Mouse (Mus musculus) lung, embryonic 16.5 days (tissue): ENCODE data around the gene Anapc16. TPM values are rescaled to one million over a fixed set of nuclear protein-coding genes. Genes with fewer than 3 reads are reported as not detected.

ENCODE experiments used
- ATAC-seq: fragments of 200-750 bp; cut with Nextera tagmentation; 2 replicates; pipeline ENCODE4 v1.8.0; 2017; ENCODE audit warnings: low read depth, mild to moderate bottlenecking, moderate library complexity
- H3K27ac ChIP-seq: fragments of 300-500 bp; sonication (generic); 2 replicates; pipeline ENCODE4 v1.5.1; 2014; ENCODE audit warnings: mild to moderate bottlenecking, control low read depth, low read length
- H3K27me3 ChIP-seq: fragments of 300-500 bp; sonication (generic); 2 replicates; pipeline ENCODE4 v1.6.1; 2014; ENCODE audit warnings: low read depth, low read length, mixed read lengths; ENCODE audit not compliant: control insufficient read depth, insufficient read depth
- H3K36me3 ChIP-seq: fragments of 300-500 bp; sonication (generic); 2 replicates; pipeline ENCODE4 v1.6.1; 2014; ENCODE audit warnings: low read length; ENCODE audit not compliant: control insufficient read depth, insufficient read depth
- H3K4me1 ChIP-seq: fragments of 300-500 bp; sonication (generic); replicated peaks from 2 replicates; pipeline ENCODE4 v1.6.1; 2014; ENCODE audit warnings: low read length, mixed read lengths; ENCODE audit not compliant: control insufficient read depth, insufficient read depth
- H3K4me2 ChIP-seq: fragments of 300-500 bp; sonication (generic); 2 replicates; pipeline ENCODE4 v1.6.1; 2014; ENCODE audit warnings: low read depth, low read length, control low read depth
- H3K4me3 ChIP-seq: fragments of 300-500 bp; sonication (generic); 2 replicates; pipeline ENCODE4 v1.5.1; 2014; ENCODE audit warnings: mild to moderate bottlenecking, low read length, control low read depth
- H3K9ac ChIP-seq: fragments of 300-500 bp; sonication (generic); 2 replicates; pipeline ENCODE4 v1.6.1; 2014; ENCODE audit warnings: low read length, control low read depth
- H3K9me3 ChIP-seq: fragments of 300-500 bp; sonication (generic); 2 replicates; pipeline ENCODE4 v1.6.1; 2016; ENCODE audit warnings: low read length; ENCODE audit not compliant: control insufficient read depth
- WGBS: fragments of 180-500 bp; shearing (Covaris S2); extraction: QIAGEN DNeasy Blood & Tissue Kit; methylation state at CpG from one replicate; pipeline ENCODE4 v1.1.7; 2014; 5-methylcytosine and 5-hydroxymethylcytosine counted together
- polyA plus RNA-seq: library from polyadenylated mRNA; unstranded; fragments of >200 nt; fragmentation: Nextera tagmentation; extraction: Ambion mirVana; gene quantifications from 2 replicates; pipeline ENCODE4 v1.2.1, GENCODE M21; 2015

Gene Anapc16
- polyA plus RNA-seq, 1 experiment from 2014 or later, result 103 TPM

DNA sequence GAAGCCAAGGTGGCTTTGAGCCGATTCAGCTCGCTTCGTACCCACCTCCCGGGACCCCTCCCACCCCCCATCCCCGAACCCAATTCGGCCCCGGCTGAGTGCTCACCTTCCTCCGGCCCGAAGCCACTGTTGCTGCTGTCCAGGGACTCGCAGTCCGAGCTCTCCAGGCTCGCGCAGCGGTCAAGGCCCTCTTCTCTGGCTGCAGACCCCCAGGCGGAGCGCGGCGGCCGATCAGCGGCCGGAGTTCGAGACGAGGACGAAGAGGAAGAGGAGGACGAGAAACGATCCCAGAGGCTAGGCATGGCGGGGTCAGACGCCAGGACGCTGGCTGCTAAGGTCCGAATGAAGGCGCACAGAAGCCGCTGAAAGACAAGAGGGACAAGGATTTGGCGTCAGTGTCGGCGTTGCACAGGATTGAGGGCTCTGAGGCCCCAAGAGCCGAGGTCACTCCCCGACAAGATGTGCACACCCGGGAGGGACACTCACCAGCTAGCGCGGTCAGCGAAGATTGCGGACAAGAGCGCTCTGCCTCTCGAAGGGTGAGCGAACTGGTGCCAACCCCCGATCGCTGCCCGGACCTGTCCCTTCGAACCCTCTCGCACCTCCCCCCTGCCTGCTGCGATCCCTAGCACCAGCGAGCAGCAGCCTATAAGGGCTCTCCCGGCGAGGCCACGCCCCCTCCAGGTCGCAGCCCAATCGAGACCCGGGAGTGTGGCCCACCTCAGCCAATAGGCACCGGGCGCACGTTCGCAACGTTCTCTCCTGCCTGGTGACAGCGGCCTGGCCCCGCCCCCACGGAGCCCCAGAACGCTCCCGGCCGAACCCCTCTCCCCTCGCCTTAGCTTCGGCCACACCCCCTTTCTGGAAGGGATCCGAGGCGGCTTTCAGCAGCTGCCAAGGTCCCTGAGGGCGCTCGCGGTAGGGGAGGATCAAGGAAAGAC lies 51.5 kb downstream of the Anapc16 start, which contains the start of gene Ddit4:
Gene Ddit4, minus strand, starts transcription at position 624 of the 941 bp plus-strand sequence.
- Histone ChIP-seq H3K9me3 (no peaks in the 10 kb centered on the region), H3K36me3 (no peaks in the 10 kb centered on the region), H3K27ac (peak within 1 kb of the TSS; percentile 95), H3K27me3 (no peaks in the 10 kb centered on the region), H3K9ac (peak within 1 kb of the TSS; percentile 96), H3K4me3 (peak within 1 kb of the TSS; percentile 92), H3K4me2 (peak within 1 kb of the TSS; percentile 77), H3K4me1 (peaks cover 37% of the 10 kb centered on the region)
- WGBS, result under 1% methylated on average over 70 of the region's 76 CpGs
- peak; percentile 97 for ATAC-seq

DNA sequence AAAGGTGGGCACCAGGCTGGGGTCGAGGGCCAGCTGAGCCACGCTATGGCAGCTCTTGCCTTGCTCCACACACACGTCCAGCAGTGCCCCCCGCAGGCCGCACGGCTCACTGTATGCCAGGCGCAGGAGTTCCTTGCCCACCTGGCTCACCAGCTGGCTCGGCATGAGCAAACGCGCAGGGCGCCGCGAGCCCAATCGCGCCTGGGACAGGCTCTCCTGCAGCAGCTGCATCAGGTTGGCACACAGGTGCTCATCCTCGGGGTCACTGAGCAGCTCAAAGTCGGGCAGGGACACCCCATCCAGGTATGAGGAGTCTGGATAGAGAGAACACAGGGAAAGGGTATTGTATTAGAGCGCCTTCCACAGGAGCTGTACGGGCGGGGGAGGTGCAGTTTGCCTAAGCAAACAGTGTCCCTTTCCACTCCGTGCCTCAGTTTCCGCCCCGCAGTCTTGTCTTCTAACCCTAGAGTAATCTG lies 52.2 kb downstream of the Anapc16 start:
- Histone ChIP-seq H3K36me3 (no peaks in the 10 kb centered on the region), H3K9me3 (no peaks in the 10 kb centered on the region), H3K4me2 (peak overlapping the region; percentile 77), H3K27ac (peak overlapping the region; percentile 95), H3K27me3 (no peaks in the 10 kb centered on the region), H3K9ac (peak overlapping the region; percentile 96), H3K4me1 (peaks cover 37% of the 10 kb centered on the region), H3K4me3 (peak overlapping the region; percentile 92)
- WGBS, result 0% methylated on average over 23 of the region's 23 CpGs
- peak; percentile 27; the same call in 1 of the 2 replicates for ATAC-seq

GRCm38 (mm10) chr10:59949783-59950605 lies 52.9 kb downstream of the Anapc16 start:
- Histone ChIP-seq H3K27ac (peak overlapping the region; percentile 95), H3K9ac (peak overlapping the region; percentile 96), H3K4me3 (peak overlapping the region; percentile 92), H3K4me2 (peak overlapping the region; percentile 77), H3K27me3 (no peaks in the 10 kb centered on the region), H3K4me1 (peaks cover 37% of the 10 kb centered on the region), H3K9me3 (no peaks in the 10 kb centered on the region), H3K36me3 (no peaks in the 10 kb centered on the region)
- no peak for ATAC-seq
- 29% methylated on average over 15 of the region's 15 CpGs for WGBS

DNA sequence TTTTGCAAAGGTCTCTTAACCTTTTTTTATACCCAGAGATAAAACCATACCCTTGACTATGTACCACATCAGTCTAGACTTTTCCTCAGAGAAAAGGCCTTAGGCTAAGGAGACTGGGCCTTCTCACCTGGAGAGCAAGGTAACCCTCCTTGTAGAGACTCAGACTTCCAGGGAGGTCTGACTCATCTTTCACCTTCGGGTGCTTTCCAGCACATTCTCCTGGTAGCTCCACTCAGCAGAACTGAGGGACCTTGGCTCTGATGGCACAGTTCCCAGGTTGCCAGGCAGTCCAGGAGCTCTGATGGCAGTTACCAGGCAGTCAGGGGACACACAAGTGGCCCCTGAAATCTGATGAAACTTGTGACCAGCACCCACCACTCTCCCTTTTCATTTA lies 53.7 kb downstream of the Anapc16 start:
- H3K4me3 ChIP-seq, result peak overlapping the region; percentile 92
- H3K9ac ChIP-seq, result peak overlapping the region; percentile 96
- no peak for ATAC-seq
- no peaks in the 10 kb centered on the region for H3K27me3 ChIP-seq
- H3K36me3 ChIP-seq, result no peaks in the 10 kb centered on the region
- H3K4me1 ChIP-seq, result peaks cover 37% of the 10 kb centered on the region
- H3K27ac ChIP-seq, result peak overlapping the region; percentile 95
- peak overlapping the region; percentile 77 for H3K4me2 ChIP-seq
- 41% methylated on average over 1 of the region's 1 CpGs for WGBS
- no peaks in the 10 kb centered on the region for H3K9me3 ChIP-seq

DNA sequence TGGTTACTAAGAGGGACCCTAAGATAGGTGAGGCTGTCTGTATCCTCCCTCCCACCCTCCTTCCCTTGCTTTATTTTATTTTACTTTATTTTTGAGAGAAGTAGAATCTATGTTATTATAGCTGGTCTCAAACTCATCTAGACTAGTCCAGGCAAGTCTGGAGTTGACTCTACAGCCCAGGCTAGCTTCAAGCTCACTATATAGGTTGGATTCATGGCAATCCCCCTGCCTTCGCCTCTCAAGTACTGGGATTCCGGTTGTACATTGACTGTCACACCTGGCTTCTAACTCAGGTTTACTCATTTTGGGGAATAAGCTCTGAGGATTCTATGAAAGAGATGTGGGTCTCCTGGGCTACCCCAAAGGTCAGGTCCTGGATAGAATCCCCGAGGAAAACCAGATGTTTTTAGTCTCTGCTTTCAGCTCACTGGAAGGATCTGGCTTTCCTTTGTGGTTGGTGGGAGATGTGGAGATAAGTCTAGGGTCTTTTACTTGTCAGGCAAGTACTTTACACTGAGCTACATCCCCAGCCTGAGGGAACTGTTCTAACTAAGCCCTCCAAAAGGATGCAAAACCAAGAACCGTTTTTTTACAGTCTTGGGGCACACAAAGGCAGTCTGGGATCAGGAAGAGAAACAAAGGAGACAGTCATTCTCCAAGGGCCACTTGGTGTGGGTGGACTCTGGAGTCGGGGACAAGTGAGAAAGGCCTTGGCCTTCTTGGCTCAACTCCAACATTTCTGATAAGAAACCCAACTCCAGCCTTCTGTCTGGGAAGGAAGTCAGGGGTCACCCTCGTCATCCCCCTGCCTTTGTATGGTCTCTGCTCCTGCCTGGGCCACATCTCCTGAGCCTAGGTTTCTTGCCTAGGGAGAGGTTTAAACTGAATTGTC lies 54.3 kb downstream of the Anapc16 start:
- 30% methylated on average over 6 of the region's 6 CpGs for WGBS
- H3K4me2 ChIP-seq, result no peak overlapping the region; the same call in 1 of the 2 replicates
- no peak overlapping the region for H3K4me3 ChIP-seq
- no peak for ATAC-seq
- no peaks in the 10 kb centered on the region for H3K9me3 ChIP-seq
- H3K9ac ChIP-seq, result no peak overlapping the region; the same call in 1 of the 2 replicates
- H3K36me3 ChIP-seq, result no peaks in the 10 kb centered on the region
- H3K4me1 ChIP-seq, result peaks cover 37% of the 10 kb centered on the region
- H3K27me3 ChIP-seq, result no peaks in the 10 kb centered on the region
- H3K27ac ChIP-seq, result peak overlapping the region; percentile 95

DNA sequence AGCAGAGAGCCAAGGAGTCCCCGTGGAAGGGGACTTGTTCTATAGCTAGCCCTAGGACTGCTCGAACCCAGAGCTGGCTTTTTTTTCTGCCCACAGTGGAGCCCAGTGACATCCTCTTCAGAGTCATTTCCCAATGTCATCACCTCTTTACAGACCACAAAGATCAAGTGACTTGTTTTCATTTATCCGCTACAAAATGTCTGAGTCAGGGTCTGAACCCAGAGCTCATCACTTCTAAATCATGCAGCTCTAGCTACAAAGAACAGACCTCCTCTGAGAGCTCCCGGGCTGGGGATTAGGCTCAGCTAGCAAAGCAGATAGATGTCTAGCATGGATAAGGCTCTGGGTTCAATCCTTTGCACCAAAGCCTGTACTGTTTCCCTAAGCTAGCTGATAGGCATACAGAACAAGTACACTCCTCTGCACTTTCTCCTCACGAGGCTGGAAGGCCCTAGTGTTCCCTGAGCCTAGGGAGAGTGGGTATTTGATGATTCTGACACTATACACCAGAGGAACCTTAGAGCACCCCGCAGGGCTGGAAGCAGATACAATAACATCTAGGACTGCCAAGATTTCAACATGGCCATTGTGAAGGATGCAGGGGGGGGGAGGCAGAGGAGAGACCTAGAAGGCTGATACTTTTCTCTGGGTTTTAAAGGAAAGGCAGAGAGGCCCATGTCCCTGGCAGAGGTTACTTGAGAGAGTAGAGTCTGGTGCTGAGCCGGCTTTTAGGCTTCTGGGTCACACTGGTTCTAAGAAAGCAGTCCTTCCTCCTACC lies 55.5 kb downstream of the Anapc16 start:
- Histone ChIP-seq H3K4me2 (no peak overlapping the region), H3K27ac (no peak overlapping the region), H3K9ac (no peak overlapping the region), H3K4me3 (no peak overlapping the region), H3K9me3 (no peaks in the 10 kb centered on the region), H3K36me3 (no peaks in the 10 kb centered on the region), H3K27me3 (no peaks in the 10 kb centered on the region), H3K4me1 (peaks cover 41% of the 10 kb centered on the region)
- ATAC-seq, result no peak
- WGBS, result 49% methylated on average over 7 of the region's 7 CpGs

- H3K4me1 ChIP-seq, result peaks cover 47% of the 10 kb centered on the region
- WGBS, result 82% methylated on average over 5 of the region's 5 CpGs
Observed at GRCm38 (mm10) chr10:59946362-59946761, 56.6 kb downstream of the Anapc16 start.

DNA sequence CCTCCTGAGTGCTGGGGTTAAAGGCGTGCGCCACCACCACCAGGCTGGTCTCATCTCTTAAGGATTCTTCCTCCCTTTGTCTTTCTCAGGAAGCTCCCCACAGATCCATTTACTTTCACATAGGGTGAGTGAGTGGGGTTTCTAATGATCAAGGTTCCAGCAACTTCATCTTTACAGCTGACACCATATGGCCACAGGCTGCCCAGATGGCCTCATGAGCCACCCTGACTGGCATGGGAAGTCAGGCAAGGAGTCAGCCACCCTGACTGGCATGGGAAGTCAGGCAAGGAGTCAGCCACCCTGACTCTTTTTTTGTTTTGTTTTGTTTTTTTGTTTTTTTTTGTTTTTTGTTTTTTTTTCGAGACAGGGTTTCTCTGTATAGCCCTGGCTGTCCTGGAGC lies 57.5 kb downstream of the Anapc16 start:
- H3K27ac ChIP-seq, result no peak overlapping the region
- no peaks in the 10 kb centered on the region for H3K9me3 ChIP-seq
- H3K4me1 ChIP-seq, result peaks cover 43% of the 10 kb centered on the region
- no peak for ATAC-seq
- H3K27me3 ChIP-seq, result no peaks in the 10 kb centered on the region
- H3K4me2 ChIP-seq, result no peak overlapping the region
- H3K36me3 ChIP-seq, result no peaks in the 10 kb centered on the region
- no peak overlapping the region for H3K9ac ChIP-seq
- WGBS, result 70% methylated on average over 3 of the region's 3 CpGs
- H3K4me3 ChIP-seq, result no peak overlapping the region

More at GRCm38 (mm10) chr10:59946362-59946761, 56.6 kb downstream of the Anapc16 start:
- Histone ChIP-seq H3K4me2 (no peak overlapping the region), H3K9me3 (no peaks in the 10 kb centered on the region), H3K36me3 (no peaks in the 10 kb centered on the region), H3K27ac (no peak overlapping the region), H3K4me3 (no peak overlapping the region), H3K27me3 (no peaks in the 10 kb centered on the region), H3K9ac (no peak overlapping the region)
- ATAC-seq, result no peak
